9 mouse cellular contexts compared by ENCODE assay signal in genomic region chr8:10812060-10812670, GRCm38 (mm10).
A peak's percentile ranks its signal among the peaks of the same experiment; 100 is the strongest.
DNase-seq lines count a peak whose midpoint lies in the region; ATAC-seq lines count a peak whose summit lies in the region.
"Had no signal": no experiment of that assay in that cellular context is flagged by ENCODE, and none has a peak within 500 bp of the region (broad histone marks: within the 10 kb centered on the region; RNA-seq: fewer than 3 reads in every experiment).

No protein-coding gene starts in this region.

- no peak overlapping the region for H3K9ac ChIP-seq in neural tube, embryonic 12.5 days
- H3K9ac ChIP-seq: lung, embryonic 15.5 days had no signal

- no peak overlapping the region for H3K4me3 ChIP-seq in neural tube, embryonic 12.5 days
- H3K4me3 ChIP-seq: lung, embryonic 15.5 days had no signal

- ATAC-seq in cerebellum, adult (ENCODE audit: insufficient number of reproducible peaks, low FRiP score, low TSS enrichment), result peak; percentile 37; the same call in 1 of the 2 replicates
- 0 out of 2 replicates have a peak, but pooled peaks have one; percentile 37 for ATAC-seq in neural tube, embryonic 12.5 days (ENCODE audit: low FRiP score, low read depth)
- no peak for ATAC-seq in granulocyte monocyte progenitor cell, adult 5-6 weeks (replicated peaks; ENCODE audit: poor library complexity, severe bottlenecking)

- H3K27ac ChIP-seq in neural tube, embryonic 12.5 days, result no peak overlapping the region
- H3K27ac ChIP-seq: lung, embryonic 15.5 days had no signal

- no peak for DNase-seq in cerebellum, adult 9-11 months
- DNase-seq in neural tube, embryonic 10.5 days (ENCODE audit: extremely low spot score, low spot score), result no peak
- peak; percentile 73 to 76 for DNase-seq in left cerebral cortex, postnatal 36 days (ENCODE audit: low spot score in 2 of 2)
- DNase-seq in lung, postnatal 36 days, result no peak
- no peak for DNase-seq in kidney, adult 8-10 months

- WGBS in neural tube, embryonic 12.5 days, result 72% methylated on average over 10 of the region's 10 CpGs

- H3K27me3 ChIP-seq in neural tube, embryonic 12.5 days (replicated peaks), result no peaks in the 10 kb centered on the region

- H3K36me3 ChIP-seq in neural tube, embryonic 12.5 days, result no peaks in the 10 kb centered on the region
- H3K36me3 ChIP-seq: lung, embryonic 15.5 days had no signal

- intact Hi-C loops in left cerebral cortex, postnatal 36 days (cut with DNase I), result loop anchor here (5.0 kb wide), 1 partner anchor 195 kb away; the partner anchor contains the start of gene Irs2

- no peak overlapping the region for H3K4me2 ChIP-seq in neural tube, embryonic 12.5 days (replicated peaks)
- H3K4me2 ChIP-seq: lung, embryonic 15.5 days had no signal

- no peaks in the 10 kb centered on the region for H3K9me3 ChIP-seq in neural tube, embryonic 12.5 days
- H3K9me3 ChIP-seq: lung, embryonic 15.5 days had no signal

- H3K4me1 ChIP-seq in neural tube, embryonic 12.5 days, result peaks cover 21% of the 10 kb centered on the region
- H3K4me1 ChIP-seq: lung, embryonic 15.5 days had no signal

Comparison
In these comparisons a context has a peak if more than half of its experiments do, and no peak if none do; other contexts are left out.
1. DNase-seq: peak in left cerebral cortex, postnatal 36 days (2 of 2); none in cerebellum, adult 9-11 months (single experiment), neural tube, embryonic 10.5 days (single experiment), lung, postnatal 36 days (single experiment) and kidney, adult 8-10 months (0 of 2).